Mouse (Mus musculus): ENCODE data around the gene Pcyt1a.

- TF ChIP-seq MAX (IDR thresholded peaks at IDR 0.05; ENCODE audit: low read length) (no peak), TBP (IDR thresholded peaks at IDR 0.05; ENCODE audit: low read depth, low read length) (no peak), TCF12 (IDR thresholded peaks at IDR 0.05; ENCODE audit: low read depth, low read length) (no peak), POLR2AphosphoS2 (IDR thresholded peaks at IDR 0.05; ENCODE audit: low read length) (no peak), BHLHE40 (IDR thresholded peaks at IDR 0.05; ENCODE audit: borderline replicate concordance, low read depth, low read length) (no peak), CTCF (IDR thresholded peaks at IDR 0.05 in 2 of 3, conservative IDR thresholded peaks at IDR 0.05 in 1 of 3; ENCODE audit: control insufficient read depth in 1 of 3, insufficient read depth in 1 of 3, low read depth in 2 of 3, low read length in 3 of 3, poor library complexity in 1 of 3, severe bottlenecking in 1 of 3) (peak; percentile 45 to 88 (median 55)), POLR2AphosphoS5 (IDR thresholded peaks at IDR 0.05; ENCODE audit: borderline replicate concordance, low read depth, low read length) (no peak), POLR2A (IDR thresholded peaks at IDR 0.05; ENCODE audit: control insufficient read depth in 1 of 2, insufficient read depth in 1 of 2, low read depth in 1 of 2, low read length in 2 of 2, poor library complexity in 1 of 2) (no peak), EP300 (IDR thresholded peaks at IDR 0.05; ENCODE audit: low read depth in 1 of 2, low read length in 2 of 2) (no peak), KAT2A (conservative IDR thresholded peaks at IDR 0.05; ENCODE audit: low read depth, low read length) (no peak), HCFC1 (IDR thresholded peaks at IDR 0.05; ENCODE audit: low read depth, low read length) (0 out of 2 replicates have a peak, but pooled peaks have one; percentile 15), E2F4 (IDR thresholded peaks at IDR 0.05; ENCODE audit: borderline replicate concordance, low read depth, low read length) (no peak), NRF1 (IDR thresholded peaks at IDR 0.05; ENCODE audit: insufficient read depth, low read depth, low read length, poor library complexity, severe bottlenecking) (no peak)
These were observed 27.1 kb downstream of the Pcyt1a start for GRCm38 (mm10) chr16:32457589-32458386.

Data from MEL (cell line).